Mouse (Mus musculus) T-helper 2 cell (primary cell): Measurements from ENCODE around the gene Esr1.

Experiments used
- in situ Hi-C: fragments of 300-600 bp; cut with MboI, MseI; formaldehyde crosslinking; loops from one replicate; pipeline ENCODE4 v1.15.1; 2025; ENCODE audit warnings: high pct_unique_total_duplicates

The Esr1 gene

DNA sequence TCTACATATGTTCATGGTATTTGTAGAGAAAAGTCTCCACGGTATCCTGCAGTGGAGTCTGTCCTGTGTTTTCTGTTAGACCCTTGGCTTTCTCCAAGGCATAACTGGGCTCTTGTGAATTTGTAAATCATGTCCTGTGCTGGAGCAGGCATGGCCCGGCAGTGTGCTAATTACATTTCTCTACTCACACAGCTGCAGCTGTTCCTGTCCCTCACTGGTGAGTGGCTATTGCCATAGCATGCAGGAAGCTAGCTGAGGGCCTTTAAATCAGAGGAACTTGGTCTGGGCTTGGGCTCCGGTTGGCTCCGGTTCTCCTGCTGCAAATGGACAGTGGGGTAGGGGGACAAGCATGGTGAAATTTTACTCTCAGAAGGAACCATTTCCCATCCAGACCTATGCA lies 226.7 kb downstream of the Esr1 start:
- in situ Hi-C loops = no loop called here

- in situ Hi-C loops = no loop called here
These were observed 229.6 kb downstream of the Esr1 start for GRCm38 (mm10) chr10:4841039-4841438.

DNA sequence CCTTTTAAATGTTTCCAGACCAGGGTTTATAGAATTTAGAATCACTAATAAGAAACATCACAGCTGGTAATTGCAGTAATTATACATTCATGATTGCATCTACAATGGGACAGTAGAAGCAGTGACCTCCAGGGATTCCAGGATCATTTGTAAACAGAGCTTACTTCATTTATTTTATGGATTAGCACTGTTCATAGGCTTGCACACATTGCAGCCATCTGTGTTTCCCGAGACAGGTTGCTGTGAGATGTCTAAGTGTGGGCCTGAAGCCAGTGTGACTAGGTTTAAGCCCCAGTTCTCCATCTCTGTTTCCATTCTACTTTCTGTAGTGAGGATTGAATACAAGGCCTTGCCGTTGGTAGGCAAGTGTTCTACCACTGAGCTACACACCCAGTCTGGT lies 236.1 kb downstream of the Esr1 start:
- in situ Hi-C loops = no loop called here

DNA sequence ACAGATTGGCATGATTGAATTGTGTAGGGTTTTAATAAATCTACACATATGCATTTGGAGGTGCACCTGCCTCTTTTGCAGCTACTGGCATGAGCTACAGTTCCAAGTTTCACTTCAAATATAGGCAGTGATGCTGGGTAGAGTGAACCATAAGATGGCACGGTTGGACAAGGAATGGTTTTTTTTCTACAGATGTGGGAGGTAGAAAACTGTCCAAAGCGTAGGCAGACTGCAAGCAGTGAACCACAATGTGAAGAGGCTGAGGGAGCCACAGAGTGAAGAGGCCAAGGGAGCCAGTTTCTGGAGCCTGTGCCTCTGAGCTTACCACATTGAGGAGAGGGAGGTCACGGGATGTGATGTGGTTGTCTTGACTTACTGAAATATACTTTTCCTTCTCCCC lies 238.5 kb downstream of the Esr1 start:
- in situ Hi-C loops = no loop called here

GRCm38 (mm10) chr10:4875076-4875737 lies 263.8 kb downstream of the Esr1 start:
- in situ Hi-C loops = no loop called here

DNA sequence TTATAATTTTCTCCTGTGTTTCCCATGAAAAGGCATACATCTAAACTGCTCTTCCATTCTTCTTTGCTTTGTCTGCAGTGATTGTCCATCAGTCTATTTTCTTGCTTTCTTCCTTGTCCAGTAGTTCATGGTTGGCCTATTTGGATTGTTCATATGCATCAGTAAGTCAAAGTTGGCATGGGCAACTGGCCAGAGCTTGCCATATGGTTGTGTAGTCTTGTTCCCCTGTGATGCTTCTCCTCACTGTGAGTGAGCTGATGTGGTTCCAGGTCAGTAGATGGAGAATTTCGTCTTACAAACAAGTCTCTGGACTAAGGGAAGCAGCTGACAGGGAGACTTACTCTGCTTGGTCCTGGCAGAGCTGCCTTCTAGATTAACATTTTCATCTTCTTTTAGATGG lies 270.0 kb downstream of the Esr1 start:
- in situ Hi-C loops = no loop called here

GRCm38 (mm10) chr10:4885506-4885905 lies 274.1 kb downstream of the Esr1 start:
- in situ Hi-C loops = no loop called here

DNA sequence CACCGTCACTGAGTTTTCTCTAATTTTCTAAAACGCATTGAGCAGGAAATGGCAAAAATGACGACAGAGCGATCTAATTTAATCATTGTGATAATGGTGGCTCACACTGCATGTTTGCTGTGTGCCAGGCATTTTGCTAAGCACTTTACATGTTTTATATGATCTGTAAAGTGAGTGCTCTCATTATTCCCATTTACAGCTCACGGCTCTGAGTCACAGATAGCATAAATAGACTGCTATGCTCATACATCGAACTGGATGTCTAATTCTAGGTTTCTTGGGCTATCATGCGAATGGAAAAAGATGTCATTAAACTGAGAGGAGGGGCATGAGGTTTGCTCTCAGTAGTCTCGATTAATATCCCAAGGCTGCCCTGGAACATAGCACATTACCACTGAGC lies 274.6 kb downstream of the Esr1 start:
- in situ Hi-C loops = no loop called here

- in situ Hi-C loops = no loop called here
These were observed 282.1 kb downstream of the Esr1 start for GRCm38 (mm10) chr10:4893475-4893874.

DNA sequence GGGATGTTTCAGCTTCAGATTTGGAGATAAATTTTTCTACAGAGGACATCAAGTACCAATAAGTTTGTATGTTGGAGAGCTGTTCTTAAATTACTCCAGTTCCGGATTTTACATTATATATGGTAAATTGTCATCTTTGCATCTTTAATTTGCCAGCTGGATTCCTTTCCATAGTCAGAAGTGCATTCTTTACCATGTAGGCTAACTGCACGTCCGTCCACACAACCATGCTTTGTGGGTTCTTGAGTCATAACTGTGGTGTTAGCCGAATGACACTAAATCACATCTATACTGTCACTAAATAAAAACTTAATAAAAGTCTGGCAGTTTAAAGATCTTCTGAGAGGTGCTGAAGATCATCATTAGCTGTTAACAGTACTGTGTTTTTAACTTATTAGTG lies 286.4 kb downstream of the Esr1 start:
- in situ Hi-C loops = no loop called here

DNA sequence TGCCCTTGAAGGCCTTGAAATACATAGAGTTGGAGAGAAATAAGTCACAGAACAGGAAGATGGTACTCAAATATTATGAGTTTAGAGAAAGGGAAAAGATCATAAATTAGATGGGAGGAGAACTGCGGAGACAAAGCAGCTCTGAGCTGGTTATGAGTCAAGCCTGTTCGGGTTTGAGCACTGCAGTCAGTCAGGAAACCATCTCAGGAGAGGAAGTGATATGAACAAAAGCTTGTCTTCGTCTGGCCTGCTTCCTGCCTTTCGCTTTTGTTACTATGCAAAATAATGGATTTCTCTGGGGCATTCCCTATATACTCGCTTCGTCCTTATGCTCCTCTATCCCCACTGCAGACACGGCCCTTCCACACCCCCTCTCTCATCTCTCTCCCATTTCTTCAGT lies 288.9 kb downstream of the Esr1 start:
- in situ Hi-C loops = no loop called here

GRCm38 (mm10) chr10:4909271-4909670 lies 297.9 kb downstream of the Esr1 start:
- in situ Hi-C loops = no loop called here

- in situ Hi-C loops = no loop called here
These were observed 299.1 kb downstream of the Esr1 start for GRCm38 (mm10) chr10:4910451-4910850.

DNA sequence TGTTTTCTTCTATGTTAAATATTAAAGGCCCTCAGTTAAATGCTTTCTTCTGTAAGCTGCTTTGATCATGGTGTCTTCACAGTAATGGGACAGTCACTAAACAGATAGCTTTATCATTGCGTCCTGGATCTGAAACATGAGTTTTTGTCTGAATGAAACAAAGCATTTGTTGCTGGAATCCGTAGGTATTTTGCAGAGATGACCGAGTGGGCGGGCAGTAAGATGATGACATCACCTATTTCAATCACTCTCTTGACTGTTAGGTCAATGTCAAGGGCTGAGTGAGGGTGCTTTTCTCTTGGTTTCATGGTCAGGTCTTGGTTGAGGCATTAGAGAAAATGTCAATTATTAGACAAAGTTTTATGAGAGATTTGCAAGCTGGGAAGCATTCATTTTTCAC lies 307.7 kb downstream of the Esr1 start:
- in situ Hi-C loops = no loop called here

DNA sequence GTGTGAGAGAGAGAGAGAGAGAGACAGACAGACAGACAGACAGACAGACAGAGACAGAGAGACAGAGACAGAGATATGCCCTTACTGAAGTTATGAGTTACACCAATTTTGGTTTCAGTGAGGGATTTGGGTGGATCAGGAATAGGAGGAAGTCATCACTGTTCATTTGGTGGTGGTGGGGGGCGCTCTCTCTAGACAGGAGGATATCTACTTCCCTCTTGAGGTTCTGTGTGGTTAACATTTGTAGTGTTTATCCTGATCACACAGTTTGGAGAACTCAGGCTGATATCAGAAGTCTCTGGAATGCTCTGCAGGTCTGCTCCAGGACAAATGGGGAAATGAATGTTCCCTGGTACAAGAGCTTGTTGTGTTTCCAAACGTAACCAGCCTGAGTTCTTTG lies 312.2 kb downstream of the Esr1 start:
- in situ Hi-C loops = no loop called here

GRCm38 (mm10) chr10:4924391-4924790 lies 313.0 kb downstream of the Esr1 start:
- in situ Hi-C loops = no loop called here

GRCm38 (mm10) chr10:4943148-4943547 lies 331.8 kb downstream of the Esr1 start:
- in situ Hi-C loops = no loop called here

GRCm38 (mm10) chr10:4944725-4945124 lies 333.3 kb downstream of the Esr1 start:
- in situ Hi-C loops = no loop called here

GRCm38 (mm10) chr10:4965768-4966167 lies 354.4 kb downstream of the Esr1 start:
- in situ Hi-C loops = no loop called here

GRCm38 (mm10) chr10:4971156-4971555 lies 359.8 kb downstream of the Esr1 start:
- in situ Hi-C loops = no loop called here

DNA sequence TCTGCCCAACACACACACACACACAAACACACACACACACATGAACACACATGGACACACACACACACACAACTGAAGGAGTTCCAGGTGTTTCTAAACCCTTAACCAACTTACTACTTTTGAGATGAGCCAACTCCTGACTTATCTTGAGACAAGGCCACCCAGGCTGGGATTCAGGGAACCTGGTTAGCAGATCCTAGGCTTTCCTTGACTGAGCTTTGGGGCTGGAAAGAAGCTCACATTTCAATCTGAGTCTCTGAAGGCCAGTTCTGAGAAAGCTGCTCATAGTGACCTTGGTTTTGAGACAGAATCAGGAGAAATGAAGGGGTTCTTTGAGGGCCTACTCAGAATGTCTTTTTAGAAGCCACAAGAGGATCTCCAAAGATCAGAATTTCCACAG lies 360.2 kb downstream of the Esr1 start:
- in situ Hi-C loops = no loop called here

GRCm38 (mm10) chr10:4972026-4972425 lies 360.6 kb downstream of the Esr1 start:
- in situ Hi-C loops = no loop called here

GRCm38 (mm10) chr10:4974246-4974645 lies 362.9 kb downstream of the Esr1 start:
- in situ Hi-C loops = no loop called here

GRCm38 (mm10) chr10:4976557-4976956 lies 365.2 kb downstream of the Esr1 start:
- in situ Hi-C loops = no loop called here
